Mouse (Mus musculus) hindbrain, postnatal 0 days (tissue): ENCODE measurements around the gene 1700020A23Rik. TPM values are rescaled to one million over a fixed set of nuclear protein-coding genes. Genes with fewer than 3 reads are reported as not detected.
A peak's percentile ranks its signal among the peaks of the same experiment; 100 is the strongest.

Experiments
- ATAC-seq: fragments of 200-750 bp; cut with Nextera tagmentation; 2 replicates; pipeline ENCODE4 v1.8.0; 2017; ENCODE audit warnings: mild to moderate bottlenecking, moderate TSS enrichment, moderate library complexity
- DNase-seq: peaks from one replicate; pipeline ENCODE4 v3.0.0-alpha.2; 2015; ENCODE audit warnings: low spot score
- H3K27ac ChIP-seq: fragments of 300-500 bp; sonication (generic); 2 replicates; pipeline ENCODE4 v1.5.1; 2014; ENCODE audit warnings: mild to moderate bottlenecking
- H3K27me3 ChIP-seq: fragments of 300-500 bp; sonication (generic); 2 replicates; pipeline ENCODE4 v1.6.1; 2014; ENCODE audit warnings: low read length, mixed read lengths; ENCODE audit not compliant: insufficient read depth
- H3K36me3 ChIP-seq: fragments of 300-500 bp; sonication (generic); 2 replicates; pipeline ENCODE4 v1.6.1; 2014; ENCODE audit warnings: low read length, mixed read lengths; ENCODE audit not compliant: insufficient read depth
- H3K4me1 ChIP-seq: fragments of 300-500 bp; sonication (generic); 2 replicates; pipeline ENCODE4 v1.6.1; 2014; ENCODE audit warnings: antibody characterized with exemption, low read length, mixed read lengths; ENCODE audit not compliant: insufficient read depth
- H3K4me2 ChIP-seq: fragments of 300-500 bp; sonication (generic); 2 replicates; pipeline ENCODE4 v1.6.1; 2014; ENCODE audit warnings: low read depth, mild to moderate bottlenecking, low read length, moderate library complexity, mixed read lengths
- H3K4me3 ChIP-seq: fragments of 300-500 bp; sonication (generic); 2 replicates; pipeline ENCODE4 v1.5.1; 2014; ENCODE audit warnings: low read length
- H3K9ac ChIP-seq: fragments of 300-500 bp; sonication (generic); replicated peaks from 2 replicates; pipeline ENCODE4 v1.6.1; 2014; ENCODE audit warnings: mild to moderate bottlenecking, low read length, moderate library complexity, mixed read lengths
- H3K9me3 ChIP-seq: fragments of 300-500 bp; sonication (generic); 2 replicates; pipeline ENCODE4 v1.6.1; 2016; ENCODE audit warnings: low read length, mixed read lengths
- CTCF ChIP-seq: IDR thresholded peaks from 2 replicates; pipeline ENCODE4 v1.5.1; 2016; ENCODE audit warnings: antibody characterized with exemption, control low read depth, low read depth
- WGBS: fragments of 180-500 bp; shearing (Covaris S2); extraction: QIAGEN DNeasy Blood & Tissue Kit; methylation state at CpG from one replicate; pipeline ENCODE4 v1.1.7; 2014; 5-methylcytosine and 5-hydroxymethylcytosine counted together
- polyA plus RNA-seq: library from polyadenylated mRNA; unstranded; fragments of >200 nt; fragmentation: Nextera tagmentation; extraction: Ambion mirVana; gene quantifications from 2 replicates; pipeline ENCODE4 v1.2.1, GENCODE M21; 2015
- total RNA-seq: library from RNA; depleted of rRNA; stranded (reverse); fragments of >200 nt; gene quantifications from 2 replicates; pipeline ENCODE4 v1.2.3, GENCODE M21; 2014

1700020A23Rik gene
- total and polyA plus RNA-seq, 2 experiments from 2014 or later: 0.49 TPM; not detected in 1

DNA sequence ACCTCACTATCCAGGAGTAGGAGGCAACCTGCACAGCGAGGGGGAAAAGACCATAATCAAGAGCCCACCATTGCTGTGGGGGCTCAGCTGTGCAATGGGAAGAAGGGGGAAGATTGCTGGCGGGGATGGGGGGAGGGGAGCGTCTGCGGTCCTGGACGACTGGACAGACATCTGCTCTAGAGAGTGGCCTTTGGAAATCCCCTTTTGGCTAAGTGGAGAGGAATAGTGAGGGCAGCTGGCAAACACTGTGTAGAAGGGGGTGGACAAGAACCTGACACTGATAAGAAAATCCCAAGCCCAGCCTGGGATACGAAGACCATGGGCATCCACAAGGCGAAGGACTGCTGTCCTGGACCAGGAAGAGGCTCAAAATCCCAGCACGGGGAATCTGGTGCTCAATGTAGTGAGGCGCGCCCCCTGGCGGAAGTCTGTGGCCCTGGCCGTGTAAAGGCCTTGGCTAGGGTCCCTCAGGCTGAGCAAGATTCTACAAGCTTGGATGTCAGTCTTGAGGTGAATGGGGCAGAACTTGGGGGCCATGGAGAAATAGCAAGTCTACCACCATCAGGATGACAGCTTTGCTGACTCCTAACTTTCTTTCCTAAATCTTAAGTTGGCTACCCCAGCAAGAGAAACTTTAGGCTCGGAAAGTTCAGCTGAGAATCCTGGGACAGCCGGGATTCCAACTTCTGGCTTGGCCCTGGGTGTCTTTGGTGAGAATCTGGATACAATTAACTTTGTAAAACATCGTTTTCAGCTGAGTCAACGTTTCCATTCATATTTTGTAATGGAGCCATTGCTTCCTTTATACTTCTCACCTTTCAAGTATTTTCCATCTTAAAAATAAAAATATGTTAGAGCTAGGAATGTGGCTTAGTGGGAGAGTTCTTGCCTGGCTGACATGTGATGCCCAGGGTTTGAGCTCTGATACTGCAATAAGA, 6.8 kb downstream of the 1700020A23Rik start:
- DNase-seq (peak; percentile 89), ATAC-seq (peak; percentile 83)
- Histone ChIP-seq H3K4me1 (0 out of 2 replicates have a peak, but pooled peaks cover 3% of the 10 kb centered on the region), H3K36me3 (no peaks in the 10 kb centered on the region), H3K4me2 (no peak overlapping the region), H3K9ac (no peak overlapping the region), H3K27me3 (no peaks in the 10 kb centered on the region), H3K4me3 (no peak overlapping the region), H3K9me3 (no peaks in the 10 kb centered on the region), H3K27ac (no peak overlapping the region)
- peak; percentile 92 for TF ChIP-seq CTCF
- 37% methylated on average over 16 of the region's 16 CpGs for WGBS

DNA sequence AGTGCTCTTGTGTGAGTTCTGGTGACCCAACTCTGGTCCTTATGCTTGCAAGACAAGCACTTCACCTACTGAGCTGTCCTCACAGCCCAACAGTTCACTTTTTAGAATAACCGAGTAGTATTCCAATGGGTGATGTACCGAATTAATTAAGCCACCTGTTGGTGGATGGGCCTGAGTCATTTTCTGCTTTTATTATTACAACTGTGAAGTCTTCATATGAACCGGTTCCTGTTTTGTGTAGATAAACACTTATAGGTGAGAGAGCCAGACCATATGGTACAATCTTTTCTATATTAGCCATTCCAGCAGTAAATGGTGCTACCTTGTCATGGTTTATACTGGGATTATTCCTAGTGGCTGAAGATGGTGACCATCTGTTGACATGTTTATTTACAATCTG, 7.7 kb downstream of the 1700020A23Rik start:
- 86% methylated on average over 3 of the region's 3 CpGs for WGBS
- H3K9ac ChIP-seq: no peak overlapping the region
- H3K4me3 ChIP-seq: no peak overlapping the region
- H3K4me1 ChIP-seq: 0 out of 2 replicates have a peak, but pooled peaks cover 3% of the 10 kb centered on the region
- no peak overlapping the region for H3K27ac ChIP-seq
- no peaks in the 10 kb centered on the region for H3K9me3 ChIP-seq
- no peaks in the 10 kb centered on the region for H3K36me3 ChIP-seq
- TF ChIP-seq CTCF: no peak
- no peak overlapping the region for H3K4me2 ChIP-seq
- ATAC-seq (no peak), DNase-seq (no peak)
- H3K27me3 ChIP-seq: no peaks in the 10 kb centered on the region

GRCm38 (mm10) chr2:130414094-130414856, 9.2 kb downstream of the 1700020A23Rik start:
- no peak for DNase-seq
- 74% methylated on average over 6 of the region's 6 CpGs for WGBS
- 0 out of 2 replicates have a peak, but pooled peaks have one; percentile 17 for TF ChIP-seq CTCF

GRCm38 (mm10) chr2:130421781-130422620, 16.9 kb downstream of the 1700020A23Rik start:
- no peak for TF ChIP-seq CTCF
- Histone ChIP-seq H3K27me3 (no peaks in the 10 kb centered on the region), H3K4me1 (0 out of 2 replicates have a peak, but pooled peaks cover 10% of the 10 kb centered on the region), H3K9me3 (no peaks in the 10 kb centered on the region), H3K9ac (no peak overlapping the region), H3K4me2 (no peak overlapping the region), H3K4me3 (no peak overlapping the region), H3K36me3 (0 out of 2 replicates have a peak, but pooled peaks cover 3% of the 10 kb centered on the region), H3K27ac (no peak overlapping the region)
- DNase-seq: no peak
- no peak for ATAC-seq
- WGBS: 97% methylated on average over 26 of the region's 26 CpGs

More at GRCm38 (mm10) chr2:130414094-130414856, 9.2 kb downstream of the 1700020A23Rik start:
- Histone ChIP-seq H3K4me1 (no peaks in the 10 kb centered on the region), H3K36me3 (no peaks in the 10 kb centered on the region), H3K27me3 (no peaks in the 10 kb centered on the region), H3K4me2 (no peak overlapping the region), H3K9ac (no peak overlapping the region), H3K4me3 (no peak overlapping the region), H3K27ac (no peak overlapping the region), H3K9me3 (no peaks in the 10 kb centered on the region)
- ATAC-seq: no peak

GRCm38 (mm10) chr2:130423397-130424125, 18.5 kb downstream of the 1700020A23Rik start:
- no peak for TF ChIP-seq CTCF
- peak overlapping the region; percentile 97 for H3K27ac ChIP-seq
- peak; percentile 80 for ATAC-seq
- H3K36me3 ChIP-seq: 0 out of 2 replicates have a peak, but pooled peaks cover 3% of the 10 kb centered on the region
- no peaks in the 10 kb centered on the region for H3K27me3 ChIP-seq
- H3K4me3 ChIP-seq: peak overlapping the region; percentile 48
- peak overlapping the region; percentile 92 for H3K4me2 ChIP-seq
- peak overlapping the region; percentile 84 for H3K9ac ChIP-seq
- WGBS: 12% methylated on average over 49 of the region's 49 CpGs
- H3K9me3 ChIP-seq: no peaks in the 10 kb centered on the region
- DNase-seq: peak; percentile 89
- 0 out of 2 replicates have a peak, but pooled peaks cover 10% of the 10 kb centered on the region for H3K4me1 ChIP-seq
